Mouse (Mus musculus): ENCODE data around the gene Plgrkt. TPM values are rescaled to one million over a fixed set of nuclear protein-coding genes. Genes with fewer than 3 reads are reported as not detected.
A peak's percentile ranks its signal among the peaks of the same experiment; 100 is the strongest.

Gene Plgrkt
- total RNA-seq, 2 experiments from 2014 or later: 44.0 to 83.3 TPM

DNA sequence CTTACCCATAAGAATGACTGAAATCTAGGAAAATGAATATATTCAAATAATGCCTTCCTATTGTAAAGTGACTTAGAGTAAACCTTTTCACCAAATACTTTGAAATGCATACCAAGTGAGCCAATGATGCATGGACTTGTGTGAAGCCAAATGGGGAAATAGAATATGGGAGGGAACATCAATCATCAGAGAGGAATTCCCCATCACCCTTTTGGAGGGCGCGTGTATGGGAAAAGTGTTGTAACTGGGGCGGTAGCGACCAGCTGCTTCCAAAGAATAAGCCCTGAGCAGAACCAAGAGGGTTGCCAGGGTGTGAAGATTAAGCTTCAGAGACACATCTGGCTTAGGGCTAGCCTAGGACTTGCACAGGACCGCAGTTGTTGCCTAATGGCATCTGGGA is 16.2 kb upstream of the Plgrkt start:
- no peak for DNase-seq

DNA sequence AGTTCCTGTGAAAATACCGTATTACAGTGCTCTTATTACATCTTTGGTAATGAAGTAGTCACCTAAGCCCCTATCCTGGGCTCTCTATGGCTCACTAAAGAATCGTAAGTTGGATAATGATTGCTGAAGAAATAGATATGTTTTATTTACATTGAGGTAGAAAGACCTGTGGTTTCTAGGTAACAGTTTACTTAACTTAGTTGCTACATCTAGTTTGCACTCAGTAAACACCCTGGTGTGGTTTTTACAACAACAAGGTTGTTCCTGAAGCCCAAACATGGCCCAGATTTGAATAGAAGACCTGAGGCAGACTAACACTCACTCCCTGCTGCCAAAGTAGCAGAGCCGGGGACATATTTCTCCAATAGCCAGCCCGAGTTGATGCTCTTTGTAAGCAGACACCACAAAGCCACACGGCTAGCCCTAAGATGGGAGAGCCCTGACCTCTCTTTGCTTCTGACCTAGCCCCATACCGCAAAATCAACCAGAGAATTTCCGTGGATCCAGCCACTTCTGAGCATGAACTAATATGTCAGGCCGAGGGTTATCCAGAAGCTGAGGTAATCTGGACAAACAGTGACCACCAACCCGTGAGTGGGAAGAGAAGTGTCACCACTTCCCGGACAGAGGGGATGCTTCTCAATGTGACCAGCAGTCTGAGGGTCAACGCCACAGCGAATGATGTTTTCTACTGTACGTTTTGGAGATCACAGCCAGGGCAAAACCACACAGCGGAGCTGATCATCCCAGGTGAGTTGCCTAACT is 12.8 kb upstream of the Plgrkt start:
- no peak for DNase-seq

DNA sequence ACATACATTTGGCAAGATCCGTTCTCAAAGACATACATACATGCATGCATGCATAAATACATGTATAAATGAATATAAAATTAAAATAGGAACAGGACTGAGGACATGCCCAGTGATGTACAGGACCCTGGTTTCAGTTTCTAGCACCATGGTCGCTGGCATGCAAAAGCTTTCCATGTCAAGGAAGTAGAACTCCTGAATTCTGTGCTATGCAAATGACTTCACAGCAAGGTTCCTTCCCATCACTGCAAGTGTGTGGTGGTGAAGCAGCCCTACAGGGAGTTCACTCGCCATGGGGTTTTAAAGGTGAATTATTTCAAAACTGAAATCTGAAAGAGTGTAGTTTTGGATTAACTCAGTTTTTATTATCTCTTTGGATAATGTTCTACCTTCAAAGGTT is 9.2 kb upstream of the Plgrkt start:
- no peak for DNase-seq

DNA sequence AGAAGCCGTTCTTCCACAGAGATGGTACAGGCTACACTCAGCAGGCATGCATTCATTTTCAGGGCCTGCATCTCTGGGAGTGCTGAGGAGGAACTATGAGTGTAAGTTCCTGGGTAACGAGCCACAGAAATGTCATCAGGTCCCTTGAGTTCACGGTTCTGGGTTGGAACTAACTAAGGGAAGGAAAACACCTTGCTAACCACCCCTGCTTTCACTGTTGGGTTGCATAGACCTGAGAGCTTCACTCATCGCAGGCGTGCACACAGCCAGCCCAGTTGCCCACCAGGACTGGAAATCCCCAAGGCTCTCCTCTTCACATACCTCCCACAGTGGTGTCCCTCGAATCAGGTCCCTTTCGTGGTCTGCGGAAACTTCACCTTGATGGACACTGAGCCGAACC is 7.8 kb upstream of the Plgrkt start:
- DNase-seq: no peak

DNA sequence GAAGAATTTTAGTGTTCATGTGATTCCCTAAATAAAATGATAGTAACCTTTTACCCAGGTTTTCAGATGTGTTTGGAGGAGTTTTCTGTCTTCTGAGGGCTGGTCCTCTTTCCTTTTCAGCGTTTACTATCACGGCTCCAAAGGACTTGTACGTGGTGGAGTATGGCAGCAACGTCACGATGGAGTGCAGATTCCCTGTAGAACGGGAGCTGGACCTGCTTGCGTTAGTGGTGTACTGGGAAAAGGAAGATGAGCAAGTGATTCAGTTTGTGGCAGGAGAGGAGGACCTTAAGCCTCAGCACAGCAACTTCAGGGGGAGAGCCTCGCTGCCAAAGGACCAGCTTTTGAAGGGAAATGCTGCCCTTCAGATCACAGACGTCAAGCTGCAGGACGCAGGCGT is 6.2 kb upstream of the Plgrkt start:
- no peak for DNase-seq

DNA sequence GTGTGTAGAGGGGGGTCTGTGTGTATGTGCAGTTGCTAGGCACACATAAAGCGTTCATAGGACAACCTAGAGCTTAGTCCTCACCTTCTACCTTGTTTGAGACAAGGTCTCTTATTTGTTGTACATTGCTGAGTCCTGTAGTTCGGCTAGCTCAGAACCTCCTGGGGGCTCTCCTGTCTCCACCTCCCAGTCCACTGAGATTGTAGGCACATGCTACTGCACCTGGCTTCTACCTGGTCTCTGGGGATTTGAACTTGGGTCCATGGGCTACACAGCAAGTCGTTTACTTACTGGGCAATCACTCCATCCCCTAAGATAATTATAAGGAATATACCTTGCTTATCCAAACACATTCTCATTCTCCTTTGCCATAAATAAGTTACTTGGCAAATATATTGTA is 5.4 kb upstream of the Plgrkt start:
- DNase-seq: no peak

DNA sequence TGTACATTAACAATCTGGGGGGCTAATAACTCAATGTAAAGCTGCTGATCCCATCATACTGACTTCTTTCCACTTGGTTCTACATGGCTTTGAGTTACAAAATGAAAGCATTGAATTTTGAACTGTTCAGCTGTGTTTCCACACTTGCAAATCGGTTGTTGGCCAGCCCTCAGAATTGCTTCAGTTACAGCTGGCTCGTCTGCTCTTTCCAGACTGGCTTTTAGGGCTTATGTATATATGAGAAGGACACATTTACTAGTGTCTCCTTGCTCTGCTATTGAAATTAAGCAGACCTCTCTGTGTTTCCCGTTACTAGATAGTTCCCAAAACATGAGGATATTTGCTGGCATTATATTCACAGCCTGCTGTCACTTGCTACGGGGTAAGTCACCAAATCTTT is 4.9 kb upstream of the Plgrkt start:
- DNase-seq: peak; percentile 54

DNA sequence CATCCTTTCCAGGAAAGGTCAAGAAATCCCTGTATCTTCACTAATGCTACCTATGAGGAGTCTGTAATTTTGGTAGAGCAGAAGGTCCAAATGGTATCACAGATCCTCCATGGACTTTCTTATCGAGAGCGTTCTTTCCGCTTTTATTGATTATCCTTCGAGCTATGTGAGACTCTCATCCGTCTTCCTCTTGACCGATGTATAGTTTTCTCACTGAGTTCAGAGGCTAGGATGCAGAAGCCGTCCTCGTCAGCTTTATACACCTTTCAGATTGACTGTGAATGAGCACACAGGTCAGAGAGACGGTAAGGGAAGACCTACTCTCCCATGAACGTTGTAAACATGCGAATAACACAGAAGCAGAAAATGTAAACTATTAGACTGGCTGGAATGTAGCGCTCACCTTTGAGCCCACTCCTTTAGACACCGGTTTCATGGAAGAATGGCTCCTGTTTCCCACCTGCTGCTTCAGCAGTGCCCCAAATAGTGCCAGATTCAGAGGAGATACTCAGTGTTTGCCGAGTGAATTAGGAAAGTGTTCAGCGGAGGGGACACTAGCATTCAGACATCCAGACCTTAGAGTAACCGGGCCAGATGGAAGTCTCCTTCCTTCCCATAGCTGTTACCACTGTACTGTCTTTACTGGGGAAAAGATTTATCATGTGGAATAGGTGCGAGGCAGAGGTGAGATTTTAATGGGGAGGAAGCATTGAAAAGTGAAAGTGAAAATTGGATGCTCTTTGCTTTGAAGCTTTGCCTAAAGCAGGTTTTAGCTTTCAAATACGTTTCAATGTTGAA is 4.3 kb upstream of the Plgrkt start:
- no peak for DNase-seq

DNA sequence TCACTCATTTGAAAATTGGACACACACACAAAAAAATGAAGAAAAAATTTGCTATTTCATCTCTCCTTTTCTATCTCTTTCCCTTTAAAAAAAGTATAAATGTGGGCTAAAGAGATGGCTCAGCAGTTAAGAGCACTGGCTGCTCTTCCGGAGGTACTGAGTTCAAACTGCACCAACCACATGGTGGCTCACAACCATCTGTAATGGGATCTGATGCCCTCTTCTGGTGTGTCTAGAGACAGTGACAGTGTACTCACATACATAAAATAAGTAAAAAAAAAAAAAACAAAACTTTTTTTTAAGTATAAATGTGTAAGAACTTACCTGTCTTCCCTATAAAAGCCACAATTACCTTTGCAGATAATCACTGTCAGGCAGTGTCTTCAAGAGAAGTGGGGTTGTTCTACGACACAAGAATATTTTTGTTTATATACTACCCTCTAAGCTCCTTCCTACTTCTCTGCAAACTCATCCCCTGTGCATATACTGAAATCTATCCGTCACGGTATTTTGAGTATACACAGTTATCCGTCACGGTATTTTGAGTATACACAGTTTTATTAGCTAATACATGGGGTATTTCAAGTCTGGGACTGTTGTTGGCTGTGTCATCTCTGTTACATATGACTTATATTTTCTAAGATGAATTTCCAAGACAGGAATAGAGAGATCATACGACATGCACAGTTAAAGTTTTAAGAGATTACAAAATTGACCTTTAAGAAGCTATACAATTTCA is 3.5 kb upstream of the Plgrkt start:
- DNase-seq: no peak

DNA sequence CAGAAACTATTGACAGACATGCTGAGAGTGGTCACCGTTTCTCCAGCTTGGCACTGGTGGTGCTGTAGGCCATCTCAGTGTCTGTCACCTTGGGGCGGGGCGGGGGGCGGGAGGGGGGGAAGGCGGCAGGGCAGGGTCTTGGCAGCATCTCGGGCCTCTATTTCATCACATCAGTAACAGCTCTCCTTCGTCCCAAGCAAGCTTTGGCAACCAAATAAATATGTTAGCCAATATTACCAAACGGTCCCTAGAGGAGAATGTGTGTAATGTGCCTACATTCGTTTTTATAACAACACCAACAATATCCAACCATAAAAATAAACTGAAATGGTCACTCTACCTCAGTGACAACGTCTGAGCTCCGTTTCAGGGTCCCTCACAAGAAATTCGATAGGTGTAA is 2.9 kb upstream of the Plgrkt start:
- peak; percentile 32 for DNase-seq

DNA sequence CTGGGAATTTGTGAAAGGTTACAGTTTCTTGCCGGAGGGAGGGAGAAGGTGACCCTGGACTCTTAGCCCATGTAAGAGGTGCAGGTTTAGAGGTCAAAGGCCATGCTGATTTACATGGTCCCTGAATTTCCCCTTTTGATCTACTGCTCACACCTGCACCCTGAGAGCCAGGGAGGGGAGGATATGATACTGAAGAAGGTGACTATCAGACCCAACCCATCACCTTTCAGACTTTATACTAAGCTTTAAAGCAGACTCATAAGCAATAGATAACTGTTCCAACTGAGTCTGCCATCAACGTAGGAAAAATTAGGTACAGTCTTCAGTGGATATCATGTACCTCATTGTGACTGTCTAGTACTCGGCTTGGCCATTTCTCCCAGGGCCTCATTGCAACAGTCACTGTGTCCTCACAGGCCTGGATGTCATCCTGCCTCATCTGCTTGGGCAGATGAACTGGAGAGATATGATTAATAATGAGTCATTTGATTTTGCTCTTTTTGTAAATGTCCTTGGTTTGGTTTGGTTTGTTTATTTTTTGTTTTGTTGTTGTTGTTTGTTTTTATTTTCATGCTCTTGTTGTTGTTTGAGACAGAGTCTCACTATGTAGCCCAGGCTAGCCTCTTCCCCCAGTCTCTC is 1.6 kb upstream of the Plgrkt start:
- peak; percentile 24 for DNase-seq

DNA sequence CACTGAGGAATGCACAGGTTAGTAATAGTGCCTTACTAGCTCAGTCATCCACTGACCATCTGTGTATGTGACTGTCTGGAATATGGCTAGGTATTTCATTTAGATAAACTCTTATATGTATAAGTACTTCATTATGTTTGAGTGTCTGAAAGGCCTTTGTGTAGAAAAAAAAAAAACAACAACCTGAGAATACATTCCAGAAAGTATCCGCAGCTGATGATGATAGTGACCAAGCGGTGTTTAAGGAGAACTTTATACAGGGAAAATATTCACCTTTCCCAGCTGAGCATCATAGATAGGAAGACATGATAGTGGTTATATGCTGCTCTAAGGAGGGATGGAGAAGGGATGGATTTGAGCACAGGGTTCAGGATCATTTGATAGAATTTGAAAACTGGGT is 851 bp upstream of the Plgrkt start:
- DNase-seq: no peak

DNA sequence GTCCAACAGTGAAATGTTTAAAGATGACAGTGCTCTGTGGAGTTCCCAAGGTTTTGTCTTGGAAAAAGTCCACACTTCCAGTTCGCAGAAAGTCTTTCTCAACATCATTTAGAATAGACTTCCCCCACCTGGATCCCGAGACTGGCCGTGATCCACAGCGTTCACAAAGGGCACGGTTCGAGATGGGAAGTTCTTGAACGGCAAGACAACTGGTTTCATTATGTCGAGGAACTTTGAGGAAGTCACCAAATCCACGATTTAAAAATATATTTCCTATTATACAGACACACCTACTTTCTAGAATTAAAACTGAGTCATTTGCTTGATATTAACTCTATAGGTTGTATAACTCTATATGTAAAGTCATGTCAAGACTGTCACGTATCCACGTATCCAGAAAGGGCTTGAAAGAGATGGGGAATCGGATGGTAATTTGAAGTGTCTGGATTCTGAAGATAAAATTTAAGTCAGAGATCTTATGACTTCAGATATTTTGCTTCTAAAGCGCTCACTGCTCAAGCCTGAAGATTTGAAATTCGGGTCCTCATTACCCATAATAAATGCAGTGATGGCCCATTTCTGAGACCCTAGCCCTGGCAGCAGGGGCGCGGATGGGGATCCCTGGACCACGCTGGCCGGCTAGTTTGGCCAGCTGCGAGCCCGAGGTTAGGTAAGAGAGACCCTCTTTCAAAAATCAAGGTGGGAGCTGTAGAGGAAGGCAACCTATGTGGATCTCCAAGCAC is 793 bp downstream of the Plgrkt start:
- no peak for DNase-seq

DNA sequence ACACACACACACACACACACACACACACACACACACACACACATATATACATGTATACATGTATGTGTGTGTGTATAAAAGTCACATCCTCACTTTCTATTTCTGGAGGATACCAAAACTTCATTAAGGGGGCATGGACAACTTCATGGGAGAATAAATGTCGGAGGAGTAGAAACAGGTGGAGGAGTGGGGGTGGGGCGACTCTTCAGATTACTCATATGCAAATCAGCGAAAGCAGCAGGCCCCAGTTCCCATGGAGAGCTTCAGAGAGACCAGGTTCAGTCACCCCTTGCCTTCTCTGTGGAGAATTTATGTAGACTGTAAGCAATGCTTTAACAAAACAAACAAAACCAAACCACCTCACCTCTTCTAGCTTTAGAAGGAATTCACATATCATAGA is 2.1 kb downstream of the Plgrkt start:
- DNase-seq: no peak

DNA sequence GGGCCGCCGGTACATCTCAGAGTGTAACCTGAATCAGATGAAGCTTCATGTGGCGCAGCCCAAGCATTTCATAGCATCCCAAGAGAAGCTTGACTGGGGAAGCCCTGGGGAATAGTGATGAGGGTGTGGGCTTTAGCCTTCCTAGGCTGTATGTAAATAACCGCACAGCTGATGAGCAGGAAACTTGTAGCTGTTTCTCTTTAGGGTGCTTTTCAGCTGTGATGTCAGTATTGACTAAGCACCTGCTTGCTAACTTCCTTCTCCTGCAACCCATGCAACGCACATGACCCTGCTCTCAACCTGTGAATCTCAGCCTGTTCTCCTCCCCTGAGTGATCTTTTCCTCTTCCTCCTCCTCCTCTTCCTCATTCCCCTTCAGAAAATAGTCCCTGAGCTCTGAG is 3.1 kb downstream of the Plgrkt start:
- no peak for DNase-seq

DNA sequence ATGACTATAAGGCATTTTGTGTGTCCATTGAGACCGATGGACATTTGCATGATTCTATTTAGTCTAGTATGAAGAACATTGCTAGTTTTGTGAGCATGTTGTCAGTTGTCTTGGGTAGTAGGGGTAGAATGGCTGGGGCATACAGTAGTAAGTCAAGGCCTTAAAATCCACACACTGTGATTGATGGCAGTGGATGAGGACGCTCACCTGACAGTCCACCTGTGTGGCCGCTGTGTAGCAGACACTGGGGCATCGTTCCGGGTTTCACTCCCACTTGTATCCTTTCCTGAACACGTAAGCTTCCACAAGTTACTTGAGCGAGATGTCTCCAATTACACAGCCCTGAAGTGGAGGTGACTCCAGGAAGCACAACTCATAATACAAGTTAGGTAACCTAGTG is 3.6 kb downstream of the Plgrkt start:
- DNase-seq: no peak

DNA sequence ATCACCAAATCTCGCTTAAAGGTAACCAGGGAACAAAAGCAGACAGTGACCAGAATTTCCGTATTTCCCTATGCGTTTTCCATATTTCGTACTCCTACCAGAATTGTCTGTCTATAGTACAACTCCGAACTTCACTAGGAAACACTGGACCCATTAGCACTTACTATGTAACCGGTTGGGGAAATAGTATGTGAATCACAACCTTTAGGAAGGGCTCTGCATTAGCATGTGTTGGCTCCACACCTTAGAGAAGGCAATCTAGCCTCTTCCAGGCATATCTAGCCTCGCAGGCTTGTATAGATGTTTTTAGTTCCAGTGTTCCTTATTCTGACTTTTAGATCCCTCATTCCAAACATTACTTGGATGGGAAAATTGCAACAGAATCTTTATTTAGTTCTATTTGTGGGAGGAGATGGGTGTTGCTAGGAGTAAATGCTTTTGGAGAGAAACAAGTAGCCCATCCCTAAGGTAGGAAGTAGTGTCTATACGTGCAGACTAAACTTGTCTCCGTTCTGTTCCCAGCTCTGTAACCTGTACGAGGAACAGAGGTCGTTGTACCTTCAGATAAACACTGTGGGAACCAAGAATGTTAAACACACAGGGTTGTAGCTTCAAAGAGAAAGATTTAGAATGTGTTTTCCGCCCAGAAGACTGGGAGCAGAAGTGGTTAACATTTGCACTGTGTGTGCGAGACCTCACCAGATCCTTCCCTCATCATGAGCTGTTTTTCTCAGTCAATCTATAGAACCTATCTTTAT is 4.8 kb downstream of the Plgrkt start:
- no peak for DNase-seq

DNA sequence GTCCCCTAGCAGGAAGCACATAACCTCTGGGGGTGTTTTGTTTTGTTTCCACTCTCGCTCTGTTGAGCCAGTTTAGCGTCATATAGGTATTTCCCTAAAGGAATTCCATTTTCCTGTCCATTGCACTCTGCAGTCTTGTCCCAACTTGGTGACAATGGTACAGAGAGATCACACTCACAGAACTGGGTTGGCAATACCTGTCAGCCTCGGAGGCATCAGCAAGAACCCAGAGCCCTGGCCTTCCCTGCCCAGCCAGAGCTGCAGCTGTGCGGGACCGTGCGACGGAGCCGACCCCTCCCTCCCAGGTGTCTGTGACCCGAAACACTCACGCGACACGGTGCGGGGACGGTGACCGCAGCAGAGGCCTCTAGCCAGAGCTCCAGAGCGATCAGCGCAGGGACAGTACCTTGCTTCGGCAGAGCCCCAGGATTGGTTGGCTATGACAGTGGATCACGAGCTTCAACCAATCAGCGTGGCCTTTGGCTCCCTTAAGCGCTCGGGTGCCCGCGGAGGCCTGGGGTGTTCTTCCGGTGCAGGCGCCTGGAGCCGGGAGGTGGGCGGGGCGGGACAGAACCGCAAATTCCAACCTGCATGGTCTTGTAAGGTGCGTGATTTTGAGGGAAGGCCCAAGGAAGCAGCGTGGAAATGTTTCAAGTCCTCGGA is 5.6 kb downstream of the Plgrkt start:
- peak; percentile 93 for DNase-seq

DNA sequence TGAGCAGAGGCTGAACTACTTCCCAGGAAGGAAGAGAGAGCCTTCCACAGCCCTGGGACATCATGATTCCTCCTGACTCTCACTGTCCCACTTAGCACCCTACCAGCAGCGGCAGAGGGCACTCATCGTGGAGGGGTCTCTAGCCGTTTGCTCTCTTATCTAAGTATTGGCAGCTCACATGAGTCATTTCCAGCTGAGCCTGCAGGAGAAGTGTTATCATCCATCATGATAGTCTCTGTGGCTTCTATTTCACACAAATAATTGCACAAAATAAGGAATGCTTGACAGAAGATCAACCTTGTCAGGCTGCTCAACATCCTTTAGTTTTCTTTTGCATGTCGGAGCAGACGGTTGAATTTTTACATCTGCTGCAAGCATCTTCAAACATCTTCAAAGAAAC is 6.9 kb downstream of the Plgrkt start:
- no peak for DNase-seq

DNA sequence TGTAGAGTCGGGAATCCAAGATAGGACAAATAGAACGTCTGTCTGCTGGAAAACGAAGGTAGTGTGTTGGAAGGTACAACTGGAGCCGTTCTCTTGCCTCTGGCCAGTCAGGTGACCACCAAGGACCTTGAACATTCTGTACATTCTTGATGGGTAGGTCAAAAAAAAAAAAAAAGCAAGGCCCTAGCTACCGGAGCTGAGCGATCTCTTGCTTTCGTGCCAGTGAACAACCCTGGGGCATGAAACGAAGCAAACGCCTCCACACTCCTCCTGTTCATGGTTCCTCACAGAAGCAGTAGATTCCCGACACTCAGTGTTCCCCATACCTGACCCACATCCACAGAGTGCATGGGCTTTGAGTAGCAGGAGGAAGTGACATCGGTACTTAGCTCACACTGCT is 10.9 kb downstream of the Plgrkt start:
- DNase-seq: no peak
